Mouse (Mus musculus) gastrocnemius, adult 2 months (tissue): Measurements from ENCODE around the gene Plod2. TPM values are rescaled to one million over a fixed set of nuclear protein-coding genes. Genes with fewer than 3 reads are reported as not detected.

Experiments
- DNase-seq: peaks from one replicate; pipeline ENCODE4 v3.0.0; 2022
- H3K27ac ChIP-seq: fragments of 200-600 bp; 2 replicates; pipeline ENCODE4 v1.8.1; 2022; ENCODE audit warnings: mild to moderate bottlenecking
- H3K4me3 ChIP-seq: fragments of 200-600 bp; 2 replicates; pipeline ENCODE4 v1.8.1; 2022; ENCODE audit warnings: mild to moderate bottlenecking, moderate library complexity
- CTCF ChIP-seq: fragments of 200-600 bp; IDR thresholded peaks from 2 replicates; pipeline ENCODE4 v1.8.1; 2022; ENCODE audit warnings: antibody characterized with exemption, mild to moderate bottlenecking, moderate library complexity
- intact Hi-C: fragments of 180-260 bp; cut with DNase I; formaldehyde crosslinking; loops from one replicate; pipeline ENCODE4 v1.15.1; 2025
- total RNA-seq, 2 experiments: library from RNA; stranded (reverse); gene quantifications; 2 replicates each; pipeline ENCODE4 v1.2.3; 2021

The Plod2 gene
- total RNA-seq, 2 experiments from 2014 or later, result 1.8 to 6.6 TPM

GRCm38 (mm10) chr9:92544146-92544545 lies 2.1 kb downstream of the Plod2 start:
- no peak for TF ChIP-seq CTCF
- Histone ChIP-seq H3K27ac (no peak overlapping the region), H3K4me3 (no peak overlapping the region)
- DNase-seq, result no peak
- intact Hi-C loops, result loop anchor here (5.0 kb wide), 1 partner anchor 53 kb away; no protein-coding TSS in a partner anchor

- H3K4me3 ChIP-seq, result peak overlapping the region; percentile 19; the same call in 1 of the 2 replicates
- intact Hi-C loops, result no loop called here
Observed at GRCm38 (mm10) chr9:92545021-92545420, 3.0 kb downstream of the Plod2 start.

GRCm38 (mm10) chr9:92546446-92546845 lies 4.4 kb downstream of the Plod2 start:
- no peak for DNase-seq
- intact Hi-C loops, result no loop called here
- Histone ChIP-seq H3K4me3 (no peak overlapping the region), H3K27ac (no peak overlapping the region)
- TF ChIP-seq CTCF, result no peak

More at GRCm38 (mm10) chr9:92545021-92545420, 3.0 kb downstream of the Plod2 start:
- no peak for TF ChIP-seq CTCF
- peak overlapping the region; percentile 12; the same call in 1 of the 2 replicates for H3K27ac ChIP-seq
- no peak for DNase-seq

- intact Hi-C loops, result no loop called here
- H3K27ac ChIP-seq, result no peak overlapping the region
- TF ChIP-seq CTCF, result no peak
- no peak for DNase-seq
- H3K4me3 ChIP-seq, result no peak overlapping the region
Observed at GRCm38 (mm10) chr9:92547106-92547505, 5.1 kb downstream of the Plod2 start.

GRCm38 (mm10) chr9:92547821-92548220 lies 5.8 kb downstream of the Plod2 start:
- intact Hi-C loops, result no loop called here
- no peak for TF ChIP-seq CTCF
- no peak overlapping the region for H3K27ac ChIP-seq
- H3K4me3 ChIP-seq, result no peak overlapping the region
- no peak for DNase-seq

GRCm38 (mm10) chr9:92548603-92549002 lies 6.6 kb downstream of the Plod2 start:
- DNase-seq, result peak; percentile 41
- peak overlapping the region; percentile 44 for H3K27ac ChIP-seq
- intact Hi-C loops, result no loop called here
- H3K4me3 ChIP-seq, result no peak overlapping the region
- TF ChIP-seq CTCF, result no peak

- intact Hi-C loops, result no loop called here
- TF ChIP-seq CTCF, result no peak
- Histone ChIP-seq H3K4me3 (no peak overlapping the region), H3K27ac (peak overlapping the region; percentile 44; the same call in 1 of the 2 replicates)
- DNase-seq, result peak; percentile 74
Observed at GRCm38 (mm10) chr9:92549811-92550490, 7.9 kb downstream of the Plod2 start.

GRCm38 (mm10) chr9:92550981-92551380 lies 9.0 kb downstream of the Plod2 start:
- intact Hi-C loops, result no loop called here
- no peak for TF ChIP-seq CTCF
- DNase-seq, result no peak
- Histone ChIP-seq H3K4me3 (no peak overlapping the region), H3K27ac (no peak overlapping the region)

GRCm38 (mm10) chr9:92551666-92552065 lies 9.6 kb downstream of the Plod2 start:
- TF ChIP-seq CTCF, result no peak
- H3K27ac ChIP-seq, result no peak overlapping the region
- no peak for DNase-seq
- no peak overlapping the region for H3K4me3 ChIP-seq
- intact Hi-C loops, result no loop called here

GRCm38 (mm10) chr9:92552691-92553090 lies 10.7 kb downstream of the Plod2 start:
- intact Hi-C loops, result no loop called here
- DNase-seq, result no peak
- no peak for TF ChIP-seq CTCF
- no peak overlapping the region for H3K4me3 ChIP-seq
- no peak overlapping the region for H3K27ac ChIP-seq

GRCm38 (mm10) chr9:92555006-92555958 lies 13.3 kb downstream of the Plod2 start:
- H3K27ac ChIP-seq, result no peak overlapping the region
- no peak overlapping the region for H3K4me3 ChIP-seq
- no peak for DNase-seq
- no peak for TF ChIP-seq CTCF
- intact Hi-C loops, result no loop called here

GRCm38 (mm10) chr9:92559750-92560149 lies 17.7 kb downstream of the Plod2 start:
- no peak for DNase-seq
- TF ChIP-seq CTCF, result no peak
- no peak overlapping the region for H3K4me3 ChIP-seq
- intact Hi-C loops, result no loop called here
- no peak overlapping the region for H3K27ac ChIP-seq

GRCm38 (mm10) chr9:92560840-92561547 lies 19.0 kb downstream of the Plod2 start:
- intact Hi-C loops, result no loop called here
- TF ChIP-seq CTCF, result no peak
- Histone ChIP-seq H3K27ac (no peak overlapping the region), H3K4me3 (no peak overlapping the region)
- DNase-seq, result peak; percentile 54
